Mouse (Mus musculus) bone marrow macrophage, adult 2 months (primary cell): ENCODE measurements around the gene Zfp810.

Source experiments
- CTCF ChIP-seq: IDR thresholded peaks from 2 replicates; pipeline ENCODE4 v1.5.1; 2012; ENCODE audit warnings: low read depth, mild to moderate bottlenecking, low read length, moderate library complexity
- POLR2A ChIP-seq: IDR thresholded peaks from 2 replicates; pipeline ENCODE4 v1.6.1; 2012; ENCODE audit warnings: mild to moderate bottlenecking, low read depth, low read length, borderline replicate concordance

GRCm38 (mm10) chr9:22230556-22230955 lies 76.9 kb downstream of the Zfp810 start:
- no peak for TF ChIP-seq POLR2A
- TF ChIP-seq CTCF: no peak
